Mouse (Mus musculus): ENCODE results near the gene Pde3a. TPM values are rescaled to one million over a fixed set of nuclear protein-coding genes. Genes with fewer than 3 reads are reported as not detected.

The Pde3a gene
- polyA plus RNA-seq, 1 experiment from 2014 or later: 7.4 TPM

- H3K27me3 ChIP-seq (ENCODE audit: insufficient read depth, low read length): no peaks in the 10 kb centered on the region
- no peak overlapping the region for H3K9ac ChIP-seq
- no peak overlapping the region for H3K4me3 ChIP-seq (ENCODE audit: low read depth, low read length)
- 43% methylated on average over 3 of the region's 3 CpGs for WGBS
- no peak for TF ChIP-seq CTCF (IDR thresholded peaks at IDR 0.05; ENCODE audit: low read depth)
- DNase-seq: peak; percentile 77
- H3K27ac ChIP-seq (ENCODE audit: low read depth): no peak overlapping the region
- no peak for ATAC-seq (ENCODE audit: insufficient read depth)
- H3K4me2 ChIP-seq: no peak overlapping the region
- no peaks in the 10 kb centered on the region for H3K9me3 ChIP-seq (ENCODE audit: low read depth, low read length)
- H3K4me1 ChIP-seq (ENCODE audit: insufficient read depth): no peaks in the 10 kb centered on the region
- H3K36me3 ChIP-seq (ENCODE audit: insufficient read depth): no peaks in the 10 kb centered on the region
Measured at GRCm38 (mm10) chr6:141395926-141396325, 146.9 kb downstream of the Pde3a start.

DNA sequence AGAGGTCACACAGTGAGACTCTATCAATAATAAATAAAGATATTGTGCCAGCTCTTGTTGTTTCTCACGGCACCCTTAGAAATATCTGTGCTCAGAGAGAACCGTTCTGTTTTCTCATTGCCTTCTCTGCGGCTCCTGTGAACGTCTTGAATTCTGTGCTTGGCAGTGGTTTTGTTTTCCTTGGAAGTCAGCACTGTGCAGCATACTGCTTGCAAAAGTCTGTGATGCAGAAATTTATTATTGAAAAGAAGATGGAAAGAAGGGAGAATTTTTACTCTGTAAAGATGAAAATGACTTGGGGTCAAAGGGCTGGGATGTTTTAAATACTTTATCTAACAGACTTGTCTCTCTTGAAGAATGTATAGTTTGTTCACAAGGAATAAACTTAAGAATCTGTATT lies 150.3 kb downstream of the Pde3a start:
- no peak overlapping the region for H3K27ac ChIP-seq (ENCODE audit: low read depth)
- H3K36me3 ChIP-seq (ENCODE audit: insufficient read depth): no peaks in the 10 kb centered on the region
- WGBS: 10% methylated on average over 4 of the region's 4 CpGs
- DNase-seq (peak; percentile 67), ATAC-seq (ENCODE audit: insufficient read depth) (peak; percentile 60; the same call in 1 of the 2 replicates)
- TF ChIP-seq CTCF (IDR thresholded peaks at IDR 0.05; ENCODE audit: low read depth): no peak
- no peaks in the 10 kb centered on the region for H3K27me3 ChIP-seq (ENCODE audit: insufficient read depth, low read length)
- no peak overlapping the region for H3K4me2 ChIP-seq
- peaks cover under 1% of the 10 kb centered on the region; the same call in 1 of the 2 replicates for H3K4me1 ChIP-seq (ENCODE audit: insufficient read depth)
- no peaks in the 10 kb centered on the region for H3K9me3 ChIP-seq (ENCODE audit: low read depth, low read length)
- no peak overlapping the region for H3K4me3 ChIP-seq (ENCODE audit: low read depth, low read length)
- H3K9ac ChIP-seq: no peak overlapping the region

- no peak for TF ChIP-seq CTCF (IDR thresholded peaks at IDR 0.05; ENCODE audit: low read depth)
- no peaks in the 10 kb centered on the region for H3K27me3 ChIP-seq (ENCODE audit: insufficient read depth, low read length)
- H3K4me3 ChIP-seq (ENCODE audit: low read depth, low read length): no peak overlapping the region
- no peak overlapping the region for H3K4me2 ChIP-seq
- no peaks in the 10 kb centered on the region for H3K9me3 ChIP-seq (ENCODE audit: low read depth, low read length)
- H3K36me3 ChIP-seq (ENCODE audit: insufficient read depth): no peaks in the 10 kb centered on the region
- peaks cover 4% of the 10 kb centered on the region; the same call in 1 of the 2 replicates for H3K4me1 ChIP-seq (ENCODE audit: insufficient read depth)
- H3K9ac ChIP-seq: no peak overlapping the region
- 60% methylated on average over 2 of the region's 2 CpGs for WGBS
- ATAC-seq (ENCODE audit: insufficient read depth) (no peak), DNase-seq (no peak)
- H3K27ac ChIP-seq (ENCODE audit: low read depth): no peak overlapping the region
Measured at GRCm38 (mm10) chr6:141403943-141404342, 154.9 kb downstream of the Pde3a start.

DNA sequence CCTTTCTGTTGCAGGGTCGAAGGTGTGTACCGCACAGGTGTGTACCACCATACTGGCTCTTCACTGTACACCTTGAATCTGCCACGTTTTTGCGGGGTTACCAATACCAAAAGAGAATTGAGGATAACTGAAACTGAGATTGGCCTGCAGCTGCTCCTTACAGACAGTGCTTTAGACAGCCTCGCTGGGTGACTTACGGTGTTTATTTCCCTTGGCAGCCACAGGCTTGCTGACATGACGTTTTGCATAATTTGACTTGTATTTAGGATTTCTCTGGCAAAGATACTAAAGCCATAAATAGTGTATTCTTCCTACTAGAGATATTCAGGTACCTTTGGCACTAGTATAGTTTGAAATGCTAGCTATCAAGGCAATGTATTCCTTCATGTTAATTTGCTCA lies 155.6 kb downstream of the Pde3a start:
- no peak for TF ChIP-seq CTCF (IDR thresholded peaks at IDR 0.05; ENCODE audit: low read depth)
- Histone ChIP-seq H3K27me3 (ENCODE audit: insufficient read depth, low read length) (no peaks in the 10 kb centered on the region), H3K4me2 (no peak overlapping the region), H3K9me3 (ENCODE audit: low read depth, low read length) (no peaks in the 10 kb centered on the region), H3K4me3 (ENCODE audit: low read depth, low read length) (no peak overlapping the region), H3K36me3 (ENCODE audit: insufficient read depth) (no peaks in the 10 kb centered on the region), H3K27ac (ENCODE audit: low read depth) (no peak overlapping the region), H3K9ac (no peak overlapping the region), H3K4me1 (ENCODE audit: insufficient read depth) (peaks cover 4% of the 10 kb centered on the region; the same call in 1 of the 2 replicates)
- WGBS: 54% methylated on average over 7 of the region's 7 CpGs
- DNase-seq: peak; percentile 43
- no peak for ATAC-seq (ENCODE audit: insufficient read depth)

- no peak for ATAC-seq (ENCODE audit: insufficient read depth)
Measured at GRCm38 (mm10) chr6:141405496-141405895, 156.4 kb downstream of the Pde3a start.

DNA sequence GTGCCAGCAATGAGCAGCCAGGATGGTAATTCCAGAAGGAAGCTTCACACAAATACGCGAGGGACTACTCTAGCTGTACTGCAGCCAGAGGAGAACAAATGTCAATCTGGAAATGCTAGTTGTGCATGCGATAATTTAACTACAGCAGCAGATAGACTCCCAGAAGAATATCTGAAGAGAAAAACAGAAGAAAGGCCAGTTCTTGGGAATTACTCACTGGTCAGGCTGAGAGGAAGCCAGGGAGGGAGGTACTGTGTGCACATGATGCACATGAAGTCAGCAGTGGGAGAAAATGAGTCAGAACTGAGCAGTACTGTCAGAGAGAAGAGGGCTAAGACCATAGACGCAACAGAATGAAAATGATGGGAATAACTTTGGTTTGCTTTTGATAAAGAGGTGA lies 159.7 kb downstream of the Pde3a start:
- no peaks in the 10 kb centered on the region for H3K9me3 ChIP-seq (ENCODE audit: low read depth, low read length)
- H3K4me2 ChIP-seq: no peak overlapping the region
- H3K36me3 ChIP-seq (ENCODE audit: insufficient read depth): no peaks in the 10 kb centered on the region
- H3K27me3 ChIP-seq (ENCODE audit: insufficient read depth, low read length): no peaks in the 10 kb centered on the region
- DNase-seq (no peak), ATAC-seq (ENCODE audit: insufficient read depth) (no peak)
- peaks cover 7% of the 10 kb centered on the region; the same call in 1 of the 2 replicates for H3K4me1 ChIP-seq (ENCODE audit: insufficient read depth)
- no peak overlapping the region for H3K9ac ChIP-seq
- no peak for TF ChIP-seq CTCF (IDR thresholded peaks at IDR 0.05; ENCODE audit: low read depth)
- H3K27ac ChIP-seq (ENCODE audit: low read depth): no peak overlapping the region
- 95% methylated on average over 4 of the region's 4 CpGs for WGBS
- H3K4me3 ChIP-seq (ENCODE audit: low read depth, low read length): no peak overlapping the region

More at GRCm38 (mm10) chr6:141405496-141405895, 156.4 kb downstream of the Pde3a start:
- WGBS: 63% methylated on average over 5 of the region's 5 CpGs
- TF ChIP-seq CTCF (IDR thresholded peaks at IDR 0.05; ENCODE audit: low read depth): no peak
- H3K27me3 ChIP-seq (ENCODE audit: insufficient read depth, low read length): no peaks in the 10 kb centered on the region
- no peak for DNase-seq
- no peak overlapping the region for H3K27ac ChIP-seq (ENCODE audit: low read depth)
- no peak overlapping the region for H3K4me3 ChIP-seq (ENCODE audit: low read depth, low read length)
- H3K9ac ChIP-seq: no peak overlapping the region
- H3K36me3 ChIP-seq (ENCODE audit: insufficient read depth): no peaks in the 10 kb centered on the region
- H3K4me1 ChIP-seq (ENCODE audit: insufficient read depth): peaks cover 4% of the 10 kb centered on the region; the same call in 1 of the 2 replicates
- no peaks in the 10 kb centered on the region for H3K9me3 ChIP-seq (ENCODE audit: low read depth, low read length)
- no peak overlapping the region for H3K4me2 ChIP-seq

DNA sequence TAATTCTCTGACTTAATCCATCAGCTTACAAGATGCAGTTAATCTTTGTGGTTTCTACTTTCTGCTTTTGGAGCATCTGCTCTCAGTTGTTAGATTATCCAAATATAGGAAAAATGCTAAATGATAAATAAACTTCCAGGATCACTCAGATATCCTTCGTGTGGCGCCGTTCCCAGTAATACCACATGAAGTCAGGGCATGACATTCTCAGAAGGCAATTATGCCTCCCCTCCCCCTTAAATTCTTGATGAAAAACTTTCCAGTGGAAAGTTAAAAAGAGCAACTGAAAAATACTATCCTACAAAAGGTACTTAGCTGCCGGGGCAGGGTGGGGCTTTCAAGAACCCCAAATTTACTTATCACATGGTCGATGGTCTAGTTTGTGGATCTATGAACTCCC lies 161.8 kb downstream of the Pde3a start:
- no peak overlapping the region for H3K4me3 ChIP-seq (ENCODE audit: low read depth, low read length)
- ATAC-seq (ENCODE audit: insufficient read depth) (no peak), DNase-seq (peak; percentile 65)
- H3K9ac ChIP-seq: no peak overlapping the region
- H3K36me3 ChIP-seq (ENCODE audit: insufficient read depth): no peaks in the 10 kb centered on the region
- H3K4me1 ChIP-seq (ENCODE audit: insufficient read depth): 0 out of 2 replicates have a peak, but pooled peaks cover 3% of the 10 kb centered on the region
- no peak for TF ChIP-seq CTCF (IDR thresholded peaks at IDR 0.05; ENCODE audit: low read depth)
- H3K27me3 ChIP-seq (ENCODE audit: insufficient read depth, low read length): no peaks in the 10 kb centered on the region
- 46% methylated on average over 5 of the region's 5 CpGs for WGBS
- no peaks in the 10 kb centered on the region for H3K9me3 ChIP-seq (ENCODE audit: low read depth, low read length)
- no peak overlapping the region for H3K4me2 ChIP-seq
- no peak overlapping the region for H3K27ac ChIP-seq (ENCODE audit: low read depth)
